Mouse (Mus musculus) naive thymus-derived CD4-positive, alpha-beta T cell, adult 2 months (primary cell): ENCODE data around the gene Abl1.
A peak's percentile ranks its signal among the peaks of the same experiment; 100 is the strongest.
"Not testable (repeated sequence)": the region's sequence is repeated elsewhere in the genome, so short reads cannot be mapped to it uniquely, and the experiment has no call there.

Source experiments
- DNase-seq: peaks from one replicate; pipeline ENCODE4 v3.0.0-alpha.2; 2011; ENCODE audit warnings: low read depth

The Abl1 gene

GRCm38 (mm10) chr2:31688074-31688925 is at the start of gene Abl1:
Abl1 (plus strand) TSS chr2:31688376.
- DNase-seq = peak; percentile 95

GRCm38 (mm10) chr2:31638581-31639465 is 49.4 kb upstream of the Abl1 start:
- DNase-seq = no peak

GRCm38 (mm10) chr2:31639466-31639760 is 48.8 kb upstream of the Abl1 start:
- no peak for DNase-seq

GRCm38 (mm10) chr2:31639901-31640608 is 48.1 kb upstream of the Abl1 start, which contains the start of gene Prdm12:
Prdm12 (plus strand) TSS chr2:31640037.
- DNase-seq = no peak

GRCm38 (mm10) chr2:31640609-31641507 is 47.3 kb upstream of the Abl1 start:
- DNase-seq = no peak

- no peak for DNase-seq
Observed at GRCm38 (mm10) chr2:31641508-31641830, 46.7 kb upstream of the Abl1 start.

GRCm38 (mm10) chr2:31641929-31642328 is 46.2 kb upstream of the Abl1 start:
- DNase-seq = no peak

GRCm38 (mm10) chr2:31653971-31654853 is 34.0 kb upstream of the Abl1 start:
- no peak for DNase-seq

- peak; percentile 39 for DNase-seq
Observed at GRCm38 (mm10) chr2:31654854-31655559, 33.2 kb upstream of the Abl1 start.

- no peak for DNase-seq
Observed at GRCm38 (mm10) chr2:31656374-31656773, 31.8 kb upstream of the Abl1 start.

- DNase-seq = no peak
Observed at GRCm38 (mm10) chr2:31662939-31663803, 25.0 kb upstream of the Abl1 start.

GRCm38 (mm10) chr2:31663804-31664180 is 24.4 kb upstream of the Abl1 start:
- DNase-seq = no peak

- no peak for DNase-seq
Observed at GRCm38 (mm10) chr2:31667332-31667731, 20.8 kb upstream of the Abl1 start.

GRCm38 (mm10) chr2:31670551-31671035 is 17.6 kb upstream of the Abl1 start, which contains the start of gene Exosc2:
Exosc2 (plus strand) TSS chr2:31670715.
- DNase-seq = peak; percentile 98

- peak; percentile 33 for DNase-seq
Observed at GRCm38 (mm10) chr2:31678641-31679040, 9.5 kb upstream of the Abl1 start.

GRCm38 (mm10) chr2:31681051-31681707 is 7.0 kb upstream of the Abl1 start:
- not testable (repeated sequence) for DNase-seq

GRCm38 (mm10) chr2:31681731-31682235 is 6.4 kb upstream of the Abl1 start:
- no peak for DNase-seq

- peak; percentile 83 for DNase-seq
Observed at GRCm38 (mm10) chr2:31683666-31684065, 4.5 kb upstream of the Abl1 start.
